Comparison of ENCODE assay signal across 17 mouse cellular contexts in the genomic region with DNA sequence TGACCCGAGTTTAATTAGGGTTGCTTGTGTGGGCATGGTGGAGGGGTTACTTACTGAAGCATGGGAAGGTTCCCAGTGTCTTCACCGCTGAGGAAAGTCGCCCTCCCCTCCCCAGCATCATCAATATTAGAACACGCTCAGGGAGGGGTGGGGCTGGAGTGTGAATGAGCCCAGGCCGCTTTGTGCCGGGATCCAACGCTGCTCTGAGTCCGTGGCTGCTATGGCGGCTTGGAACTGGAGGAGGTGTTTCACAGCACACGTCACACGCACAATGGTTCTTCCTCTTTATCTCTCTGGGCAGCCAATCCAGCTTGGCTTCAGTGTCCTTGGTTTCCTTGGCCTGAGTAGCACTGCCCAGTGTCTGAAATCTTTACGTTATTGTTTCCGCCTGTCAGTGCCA. TPM values are rescaled to one million over a fixed set of nuclear protein-coding genes. Genes with fewer than 3 reads are reported as not detected.
A peak's percentile ranks its signal among the peaks of the same experiment; 100 is the strongest.
DNase-seq lines count a peak whose midpoint lies in the region; ATAC-seq and TF ChIP-seq lines count a peak whose summit lies in the region.
"Had no signal": no experiment of that assay in that cellular context is flagged by ENCODE, and none has a peak within 500 bp of the region (broad histone marks: within the 10 kb centered on the region; RNA-seq: fewer than 3 reads in every experiment).

No protein-coding gene starts in this region.

- TF ChIP-seq POLR2A in cerebellum, adult 2 months (IDR thresholded peaks at IDR 0.05; ENCODE audit: borderline replicate concordance, insufficient read depth, low read length): no peak

- DNase-seq in adrenal gland, postnatal 14 days: peak; percentile 6
- no peak for DNase-seq in adrenal gland, adult 2 months
- DNase-seq in kidney, postnatal 0 days (ENCODE audit: low spot score): no peak
- DNase-seq in kidney, adult 8-10 months: no peak
- peak; percentile 46 for DNase-seq in ZHBTc4 (ENCODE audit: low read depth, low spot score)
- DNase-seq in cerebellum, adult 2 months: no peak
- no peak for DNase-seq in left cerebral cortex, adult 11 months (ENCODE audit: low spot score)
- DNase-seq: adrenal gland, postnatal 25 days; gastrocnemius, postnatal 25 days; liver, embryonic 13.5 days had no signal

- peak overlapping the region; percentile 30 for H3K4me2 ChIP-seq in kidney, postnatal 0 days (ENCODE audit: low read length)
- H3K4me2 ChIP-seq in neural tube, embryonic 13.5 days: peak overlapping the region; percentile 22
- H3K4me2 ChIP-seq: embryonic facial prominence, embryonic 13.5 days; heart, embryonic 11.5 days; liver, embryonic 13.5 days had no signal

- H3K9ac ChIP-seq in kidney, postnatal 0 days (ENCODE audit: low read depth, low read length): no peak overlapping the region
- H3K9ac ChIP-seq in neural tube, embryonic 13.5 days: 0 out of 2 replicates have a peak overlapping the region, but pooled peaks have one; percentile 2
- H3K9ac ChIP-seq: embryonic facial prominence, embryonic 13.5 days; liver, embryonic 13.5 days had no signal

- H3K9me3 ChIP-seq in kidney, postnatal 0 days (replicated peaks; ENCODE audit: low read length): no peaks in the 10 kb centered on the region
- H3K9me3 ChIP-seq in neural tube, embryonic 13.5 days: peaks cover 13% of the 10 kb centered on the region
- H3K9me3 ChIP-seq: limb, embryonic 10.5 days; liver, embryonic 13.5 days had no signal

- no peak overlapping the region for H3K27ac ChIP-seq in kidney, postnatal 0 days
- H3K27ac ChIP-seq in neural tube, embryonic 13.5 days (replicated peaks): no peak overlapping the region
- H3K27ac ChIP-seq in cerebellum, adult 2 months (ENCODE audit: insufficient read depth, low read length): no peak overlapping the region
- H3K27ac ChIP-seq: embryonic facial prominence, embryonic 13.5 days; limb, embryonic 10.5 days; liver, embryonic 13.5 days; macrophage had no signal

- 44% methylated on average over 13 of the region's 13 CpGs for WGBS in kidney, postnatal 0 days
- WGBS in neural tube, embryonic 13.5 days: 44% methylated on average over 13 of the region's 13 CpGs
- 20% methylated on average over 13 of the region's 13 CpGs for WGBS in cerebellum, adult 2 months

- H3K36me3 ChIP-seq in kidney, postnatal 0 days (ENCODE audit: insufficient read depth, low read length): no peaks in the 10 kb centered on the region
- H3K36me3 ChIP-seq in neural tube, embryonic 13.5 days: peaks cover 13% of the 10 kb centered on the region
- H3K36me3 ChIP-seq: limb, embryonic 10.5 days; liver, embryonic 13.5 days had no signal

- no peak for ATAC-seq in kidney, postnatal 0 days (replicated peaks; ENCODE audit: low FRiP score, low read depth)
- ATAC-seq in neural tube, embryonic 13.5 days (ENCODE audit: low read depth): 0 out of 2 replicates have a peak, but pooled peaks have one; percentile 43

- H3K4me1 ChIP-seq in kidney, postnatal 0 days (replicated peaks; ENCODE audit: insufficient read depth, low read length): no peaks in the 10 kb centered on the region
- H3K4me1 ChIP-seq in neural tube, embryonic 13.5 days (replicated peaks): peaks cover 12% of the 10 kb centered on the region
- peaks cover 12% of the 10 kb centered on the region for H3K4me1 ChIP-seq in cerebellum, adult 2 months (ENCODE audit: control insufficient read depth, insufficient read depth, low read length)
- H3K4me1 ChIP-seq: embryonic facial prominence, embryonic 13.5 days; limb, embryonic 10.5 days; liver, embryonic 13.5 days had no signal

- H3K27me3 ChIP-seq in kidney, postnatal 0 days (ENCODE audit: insufficient read depth, low read length): no peaks in the 10 kb centered on the region
- H3K27me3 ChIP-seq in neural tube, embryonic 13.5 days: no peaks in the 10 kb centered on the region
- no peaks in the 10 kb centered on the region for H3K27me3 ChIP-seq in cerebellum, adult 2 months (ENCODE audit: control insufficient read depth, insufficient read depth, low read length)
- H3K27me3 ChIP-seq: embryonic facial prominence, embryonic 13.5 days had no signal

- H3K4me3 ChIP-seq in kidney, postnatal 0 days (replicated peaks; ENCODE audit: low read depth, low read length): no peak overlapping the region
- no peak overlapping the region for H3K4me3 ChIP-seq in neural tube, embryonic 13.5 days
- H3K4me3 ChIP-seq in cerebellum, adult 2 months (replicated peaks; ENCODE audit: insufficient read depth, low read depth, low read length): no peak overlapping the region
- H3K4me3 ChIP-seq: embryonic facial prominence, embryonic 13.5 days; limb, embryonic 10.5 days; liver, embryonic 13.5 days had no signal

- TF ChIP-seq CTCF in kidney, postnatal 0 days (IDR thresholded peaks at IDR 0.05; ENCODE audit: low read depth): no peak
- no peak for TF ChIP-seq CTCF in cerebellum, adult 2 months (IDR thresholded peaks at IDR 0.05; ENCODE audit: borderline replicate concordance, insufficient read depth, low read depth, low read length)

RNA-seq across cellular contexts. Expression of a gene that starts 22.3 kb away (rescaled TPM):
- 4.2 and 4.7 TPM in 2 replicates for total RNA-seq in adrenal gland, postnatal 14 days (2021)
- total RNA-seq in adrenal gland, adult 2 months (2021): 1 to 10 TPM; 2.8 to 4.6 TPM
- polyA plus RNA-seq in adrenal gland, adult 2 months (2012; rRNA removed): 1.6 and 2.4 TPM in 2 replicates
- polyA plus RNA-seq in kidney, postnatal 0 days (2015; fragmentation: Nextera tagmentation; extraction: Ambion mirVana): 5.9 and 8.3 TPM in 2 replicates
- 17.6 and 18.2 TPM in 2 replicates for polyA plus RNA-seq in neural tube, embryonic 13.5 days (2015; fragmentation: Nextera tagmentation; extraction: Ambion mirVana)
- polyA plus RNA-seq in cerebellum, adult 2 months (2012; rRNA removed): 103 and 107 TPM in 2 replicates
- total RNA-seq: common myeloid progenitor, adult 5-6 weeks; hematopoietic stem cell, adult 5-6 weeks had no signal
- polyA plus RNA-seq: macrophage had no signal

Comparison
In these comparisons a context has a peak if more than half of its experiments do, and no peak if none do; other contexts are left out.
1. DNase-seq: peak in adrenal gland, postnatal 14 days (single experiment) and ZHBTc4 (single experiment); none in adrenal gland, adult 2 months (single experiment), kidney, postnatal 0 days (single experiment), kidney, adult 8-10 months (0 of 2), cerebellum, adult 2 months (0 of 2) and left cerebral cortex, adult 11 months (single experiment).